Mouse (Mus musculus) embryonic facial prominence, embryonic 11.5 days (tissue): Measurements from ENCODE around the gene Slco3a1. TPM values are rescaled to one million over a fixed set of nuclear protein-coding genes. Genes with fewer than 3 reads are reported as not detected.

Source experiments
- ATAC-seq: fragments of 200-750 bp; cut with Nextera tagmentation; replicated peaks from 2 replicates; pipeline ENCODE4 v1.8.0; 2017; ENCODE audit warnings: low read depth; ENCODE audit not compliant: insufficient number of reproducible peaks, low FRiP score, low TSS enrichment
- DNase-seq: peaks from one replicate; pipeline ENCODE4 v3.0.0-alpha.2; 2015; ENCODE audit warnings: low spot score
- H3K27ac ChIP-seq: fragments of 300-500 bp; sonication (generic); replicated peaks from 2 replicates; pipeline ENCODE4 v1.5.1; 2014; ENCODE audit warnings: mild to moderate bottlenecking, low read depth, low read length, control low read depth
- H3K27me3 ChIP-seq: fragments of 300-500 bp; sonication (generic); 2 replicates; pipeline ENCODE4 v1.6.1; 2014; ENCODE audit warnings: mild to moderate bottlenecking, low read length, moderate library complexity, mixed read lengths; ENCODE audit not compliant: control insufficient read depth, insufficient read depth
- H3K36me3 ChIP-seq: fragments of 300-500 bp; sonication (generic); replicated peaks from 2 replicates; pipeline ENCODE4 v1.6.1; 2014; ENCODE audit warnings: low read depth, mild to moderate bottlenecking, low read length, moderate library complexity, mixed read lengths; ENCODE audit not compliant: control insufficient read depth, insufficient read depth
- H3K4me1 ChIP-seq: fragments of 300-500 bp; sonication (generic); 2 replicates; pipeline ENCODE4 v1.6.1; 2014; ENCODE audit warnings: low read length, mixed read lengths; ENCODE audit not compliant: control insufficient read depth, insufficient read depth
- H3K4me2 ChIP-seq: fragments of 300-500 bp; sonication (generic); 2 replicates; pipeline ENCODE4 v1.6.1; 2014; ENCODE audit warnings: low read depth, mild to moderate bottlenecking, control low read depth, low read length, moderate library complexity
- H3K4me3 ChIP-seq: fragments of 300-500 bp; sonication (generic); 2 replicates; pipeline ENCODE4 v1.5.1; 2014; ENCODE audit warnings: low read depth, low read length, control low read depth
- H3K9ac ChIP-seq: fragments of 300-500 bp; sonication (generic); replicated peaks from 2 replicates; pipeline ENCODE4 v1.6.1; 2014; ENCODE audit warnings: mild to moderate bottlenecking, control low read depth, low read length
- H3K9me3 ChIP-seq: fragments of 300-500 bp; sonication (generic); replicated peaks from 2 replicates; pipeline ENCODE4 v1.6.1; 2016; ENCODE audit warnings: mild to moderate bottlenecking, low read length, inconsistent platforms, mixed read lengths; ENCODE audit not compliant: control insufficient read depth
- WGBS: fragments of 180-500 bp; shearing (Covaris S2); extraction: QIAGEN DNeasy Blood & Tissue Kit; methylation state at CpG from one replicate; pipeline ENCODE4 v1.1.7; 2014; 5-methylcytosine and 5-hydroxymethylcytosine counted together
- polyA plus RNA-seq: library from polyadenylated mRNA; unstranded; fragments of >200 nt; fragmentation: Nextera tagmentation; extraction: Ambion mirVana; gene quantifications from 2 replicates; pipeline ENCODE4 v1.2.1, GENCODE M21; 2014

Gene Slco3a1
- polyA plus RNA-seq, 1 experiment from 2014 or later, result 6.6 TPM

DNA sequence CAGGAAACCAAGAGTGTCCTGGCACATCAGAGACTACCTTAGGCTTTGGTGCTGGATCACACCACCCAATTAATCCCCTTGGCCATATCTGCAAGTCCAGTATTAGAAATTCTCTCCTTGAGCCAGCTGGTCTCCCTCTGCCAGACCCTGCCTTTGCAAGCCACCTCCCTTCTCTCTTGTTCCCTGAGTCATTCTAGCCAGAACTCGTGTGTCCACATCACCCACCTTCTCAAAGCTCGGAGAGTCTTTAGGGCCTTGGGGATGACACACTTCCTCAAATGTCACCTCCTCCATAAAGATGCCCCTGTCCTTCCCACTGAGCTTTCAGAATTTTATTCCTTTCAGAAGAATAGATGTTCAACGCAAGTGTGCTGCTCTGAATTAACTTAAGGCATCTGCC lies 172.3 kb downstream of the Slco3a1 start:
- no peak overlapping the region for H3K27ac ChIP-seq
- H3K4me3 ChIP-seq, result no peak overlapping the region
- no peaks in the 10 kb centered on the region for H3K27me3 ChIP-seq
- no peak overlapping the region for H3K4me2 ChIP-seq
- no peak overlapping the region for H3K9ac ChIP-seq
- WGBS, result 65% methylated on average over 3 of the region's 3 CpGs
- no peak for DNase-seq
- H3K9me3 ChIP-seq, result no peaks in the 10 kb centered on the region
- ATAC-seq, result no peak
- H3K36me3 ChIP-seq, result no peaks in the 10 kb centered on the region
- H3K4me1 ChIP-seq, result no peaks in the 10 kb centered on the region

DNA sequence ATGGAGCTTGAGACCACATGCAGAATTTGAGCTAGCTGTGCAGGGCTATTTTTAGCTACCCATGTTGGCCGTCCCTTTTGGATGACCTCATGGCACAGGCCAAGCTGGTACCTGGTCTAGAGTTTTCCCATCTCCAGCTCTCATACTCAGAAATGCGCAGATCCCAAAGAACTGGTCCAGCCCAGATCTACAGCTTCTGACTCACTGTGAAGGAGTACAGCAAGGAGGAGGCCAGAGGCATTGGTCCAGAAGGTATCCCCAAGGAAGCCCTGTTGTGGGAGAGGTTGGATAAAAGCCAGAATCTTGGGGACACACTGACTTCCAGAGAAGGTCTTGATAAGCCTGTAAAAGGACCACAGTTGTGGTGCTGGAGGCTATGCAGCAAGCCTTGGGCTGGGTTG lies 172.7 kb downstream of the Slco3a1 start:
- Histone ChIP-seq H3K4me2 (no peak overlapping the region), H3K9ac (no peak overlapping the region), H3K4me3 (no peak overlapping the region), H3K9me3 (no peaks in the 10 kb centered on the region), H3K4me1 (no peaks in the 10 kb centered on the region), H3K27ac (no peak overlapping the region), H3K36me3 (no peaks in the 10 kb centered on the region), H3K27me3 (no peaks in the 10 kb centered on the region)
- no peak for DNase-seq
- 52% methylated on average over 2 of the region's 2 CpGs for WGBS
- no peak for ATAC-seq

DNA sequence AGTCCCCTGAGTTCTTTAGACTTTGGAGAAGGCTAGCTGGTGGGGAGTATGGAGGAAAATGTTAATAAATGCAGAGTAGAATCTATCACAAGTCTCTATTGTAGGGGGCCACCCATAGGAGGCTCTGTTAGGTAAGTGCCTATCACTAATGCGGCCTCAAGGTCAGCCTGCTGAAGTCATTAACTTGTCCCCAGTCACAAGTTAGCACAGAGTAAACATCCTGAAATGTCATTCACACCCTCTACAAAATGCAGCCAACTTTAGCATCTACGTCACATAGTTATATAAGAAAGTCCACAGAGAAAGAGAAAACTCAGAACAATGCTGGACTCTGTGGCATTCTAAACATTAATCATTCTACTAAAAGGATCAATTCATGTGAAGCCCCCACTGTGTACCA lies 173.5 kb downstream of the Slco3a1 start:
- H3K4me2 ChIP-seq, result no peak overlapping the region
- WGBS, result 74% methylated on average over 2 of the region's 2 CpGs

DNA sequence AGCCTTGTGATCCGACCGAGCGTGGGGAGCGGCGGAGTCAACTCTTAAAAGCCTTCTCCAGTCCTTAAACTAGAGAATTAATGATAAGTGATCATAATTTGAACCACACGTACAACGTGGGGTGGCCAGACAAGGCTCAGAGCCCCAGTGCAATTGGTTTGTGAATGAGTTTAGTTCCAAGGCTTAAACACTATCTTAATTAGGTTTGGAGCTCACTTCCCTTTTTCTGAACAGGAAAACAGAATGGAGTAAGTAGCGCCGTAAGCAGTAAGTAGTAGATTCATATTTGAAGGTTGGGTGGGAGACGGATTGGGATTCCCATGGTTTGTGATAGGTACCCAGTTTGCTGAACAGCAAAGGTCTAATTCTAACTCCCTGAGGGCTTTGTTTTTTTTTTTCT lies 176.7 kb downstream of the Slco3a1 start:
- 49% methylated on average over 10 of the region's 10 CpGs for WGBS
- DNase-seq (peak; percentile 30), ATAC-seq (no peak)
- H3K4me2 ChIP-seq, result no peak overlapping the region
- H3K9me3 ChIP-seq, result no peaks in the 10 kb centered on the region
- H3K27ac ChIP-seq, result no peak overlapping the region
- H3K27me3 ChIP-seq, result no peaks in the 10 kb centered on the region
- no peaks in the 10 kb centered on the region for H3K4me1 ChIP-seq
- no peaks in the 10 kb centered on the region for H3K36me3 ChIP-seq
- no peak overlapping the region for H3K4me3 ChIP-seq
- no peak overlapping the region for H3K9ac ChIP-seq

More for the DNA sequence above, 173.5 kb downstream of the Slco3a1 start:
- H3K4me3 ChIP-seq, result no peak overlapping the region
- H3K4me1 ChIP-seq, result no peaks in the 10 kb centered on the region
- DNase-seq, result no peak
- no peak overlapping the region for H3K27ac ChIP-seq
- no peaks in the 10 kb centered on the region for H3K9me3 ChIP-seq
- ATAC-seq, result no peak
- H3K27me3 ChIP-seq, result no peaks in the 10 kb centered on the region
- no peaks in the 10 kb centered on the region for H3K36me3 ChIP-seq
- H3K9ac ChIP-seq, result no peak overlapping the region

DNA sequence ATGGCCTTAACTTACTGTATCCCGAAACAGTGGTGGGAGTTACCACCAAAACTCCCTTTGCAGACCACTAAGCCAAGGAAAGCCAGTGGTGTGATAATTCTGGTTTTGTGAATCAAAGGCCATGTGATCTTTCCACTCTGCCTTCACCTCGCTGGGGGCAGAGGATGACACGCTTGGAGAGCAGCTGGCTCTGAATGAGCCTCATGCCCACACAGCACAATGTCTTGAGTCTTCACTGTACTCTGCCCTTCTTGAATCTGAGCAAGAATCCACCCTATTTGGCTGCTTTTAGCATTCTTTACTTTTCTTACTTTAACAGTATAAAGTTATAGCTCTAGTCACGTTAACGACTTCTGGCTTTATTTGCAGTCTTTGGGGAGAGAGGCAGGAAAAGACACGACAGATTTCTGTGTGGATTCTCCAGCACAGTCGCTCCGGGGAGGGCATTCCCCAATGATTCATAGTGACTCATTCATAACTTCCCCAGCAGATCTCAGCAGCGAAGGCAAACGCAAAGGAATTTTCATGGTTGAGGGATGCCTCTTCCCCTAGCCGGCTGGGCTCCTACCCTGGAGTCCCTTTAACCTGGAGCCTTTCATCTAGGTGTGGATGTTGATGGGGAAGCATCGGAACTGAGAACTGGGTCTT lies 178.1 kb downstream of the Slco3a1 start:
- DNase-seq (no peak), ATAC-seq (no peak)
- no peaks in the 10 kb centered on the region for H3K36me3 ChIP-seq
- H3K4me1 ChIP-seq, result no peaks in the 10 kb centered on the region; the same call in 1 of the 2 replicates
- H3K27me3 ChIP-seq, result no peaks in the 10 kb centered on the region
- WGBS, result 72% methylated on average over 12 of the region's 12 CpGs
- no peak overlapping the region for H3K27ac ChIP-seq
- no peaks in the 10 kb centered on the region for H3K9me3 ChIP-seq
- H3K4me3 ChIP-seq, result no peak overlapping the region
- H3K9ac ChIP-seq, result no peak overlapping the region
- H3K4me2 ChIP-seq, result no peak overlapping the region

DNA sequence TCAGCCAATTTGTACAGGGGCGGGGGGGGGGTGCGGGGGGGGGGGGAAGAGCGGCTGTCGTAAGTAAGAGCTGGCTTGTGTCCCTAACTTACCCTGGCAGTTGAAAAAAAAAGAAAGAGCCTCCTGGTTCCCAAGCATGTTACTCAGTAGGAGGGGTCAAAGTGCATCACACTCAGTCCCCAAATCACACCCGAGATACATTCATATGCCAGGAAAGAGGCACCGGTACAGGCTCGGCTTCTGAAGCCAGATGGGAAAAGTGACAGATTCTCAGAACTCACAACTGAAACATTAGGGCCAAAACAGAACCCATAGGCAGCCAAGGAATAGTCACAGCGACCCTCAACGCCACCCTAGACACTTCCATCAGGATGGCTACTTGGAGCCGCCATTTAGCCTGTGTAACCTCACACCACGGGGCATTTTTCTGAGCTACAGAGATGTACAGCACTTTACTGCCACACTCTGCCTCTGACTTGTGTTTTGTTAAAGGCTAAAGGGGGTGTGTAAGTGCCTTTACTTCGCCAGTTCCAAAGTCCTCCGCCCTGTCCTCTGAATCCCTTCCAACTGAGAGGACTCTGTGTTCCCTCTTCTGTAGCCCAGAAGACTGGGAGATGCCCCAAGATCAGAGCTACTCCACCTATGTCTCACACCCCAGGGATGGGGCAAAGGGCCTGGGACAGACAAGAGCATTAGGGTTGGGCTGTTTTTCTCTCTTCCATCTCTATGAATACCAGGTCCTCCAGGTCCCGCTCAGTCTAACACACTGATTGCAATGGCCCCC lies 179.2 kb downstream of the Slco3a1 start:
- Histone ChIP-seq H3K4me1 (no peaks in the 10 kb centered on the region; the same call in 1 of the 2 replicates), H3K4me3 (no peak overlapping the region), H3K9ac (no peak overlapping the region), H3K27ac (no peak overlapping the region), H3K4me2 (no peak overlapping the region), H3K27me3 (no peaks in the 10 kb centered on the region), H3K9me3 (no peaks in the 10 kb centered on the region), H3K36me3 (no peaks in the 10 kb centered on the region)
- 68% methylated on average over 13 of the region's 14 CpGs for WGBS
- no peak for DNase-seq
- no peak for ATAC-seq

DNA sequence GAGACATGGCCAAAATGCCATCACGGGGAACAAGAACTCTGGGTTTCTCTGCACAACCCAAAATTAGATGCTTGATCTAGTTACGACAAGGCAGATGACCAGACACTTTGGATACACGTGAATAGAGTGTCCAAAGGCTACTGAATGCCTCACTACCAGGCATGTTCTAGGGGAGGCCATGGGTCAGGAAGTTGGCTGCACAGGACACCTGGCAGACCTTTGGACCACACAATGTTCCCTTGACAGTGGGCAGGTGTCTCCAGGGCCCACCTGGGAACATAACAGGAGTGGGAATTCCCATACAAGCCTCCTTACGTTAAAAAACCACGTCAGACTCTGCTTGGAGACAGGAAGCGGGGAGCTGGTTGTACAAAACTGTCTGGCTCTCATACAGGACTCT lies 181.5 kb downstream of the Slco3a1 start:
- ATAC-seq (no peak), DNase-seq (no peak)
- H3K27me3 ChIP-seq, result no peaks in the 10 kb centered on the region
- H3K4me3 ChIP-seq, result no peak overlapping the region
- no peak overlapping the region for H3K9ac ChIP-seq
- no peaks in the 10 kb centered on the region; the same call in 1 of the 2 replicates for H3K4me1 ChIP-seq
- no peaks in the 10 kb centered on the region for H3K36me3 ChIP-seq
- no peak overlapping the region for H3K4me2 ChIP-seq
- WGBS, result 90% methylated on average over 6 of the region's 6 CpGs
- no peak overlapping the region for H3K27ac ChIP-seq
- H3K9me3 ChIP-seq, result no peaks in the 10 kb centered on the region

DNA sequence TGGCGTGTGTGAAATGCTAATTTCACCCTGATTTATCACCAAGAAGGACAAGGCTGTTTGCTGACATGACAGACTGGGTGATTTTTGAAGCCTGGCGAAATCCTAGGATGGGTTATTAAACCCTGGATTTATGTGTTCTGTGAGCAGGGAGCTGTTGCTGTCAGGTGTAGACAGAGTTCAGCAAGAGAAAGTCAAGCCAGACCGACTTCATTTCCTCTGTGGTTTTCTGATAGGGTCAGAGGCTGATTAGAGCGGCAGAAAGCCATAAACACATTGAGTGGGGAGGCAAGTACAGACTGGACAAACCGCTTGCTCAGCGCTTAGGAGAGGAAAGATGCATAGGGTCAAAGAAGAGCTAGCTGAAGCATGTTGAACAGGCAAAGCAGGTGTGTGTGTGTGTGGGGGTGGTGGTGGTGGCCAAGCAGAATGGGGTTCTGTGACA lies 182.4 kb downstream of the Slco3a1 start:
- H3K4me1 ChIP-seq, result no peaks in the 10 kb centered on the region; the same call in 1 of the 2 replicates
- H3K27ac ChIP-seq, result no peak overlapping the region
- no peak overlapping the region for H3K4me2 ChIP-seq
- no peak overlapping the region for H3K9ac ChIP-seq
- ATAC-seq (no peak), DNase-seq (no peak)
- H3K27me3 ChIP-seq, result no peaks in the 10 kb centered on the region
- 53% methylated on average over 6 of the region's 6 CpGs for WGBS
- no peaks in the 10 kb centered on the region for H3K9me3 ChIP-seq
- no peak overlapping the region for H3K4me3 ChIP-seq
- no peaks in the 10 kb centered on the region for H3K36me3 ChIP-seq
